Mouse (Mus musculus): Measurements from ENCODE around the gene Plekhh3. TPM values are rescaled to one million over a fixed set of nuclear protein-coding genes. Genes with fewer than 3 reads are reported as not detected.

The Plekhh3 gene
- 10 to 100 TPM; 14.5 to 15.4 TPM for total RNA-seq (2021)
- long read RNA-seq, experiment 1, partial matches to known transcripts, result 2 of 15 reads
- long read RNA-seq, experiment 1, other reads (novel, unspliced or antisense), result 7 of 15 reads
- long read RNA-seq, experiment 2, transcript Plekhh3-201 (13 exons, 3,056 nt), result minor isoform, 5 of 31 reads
- long read RNA-seq, experiment 2, transcript Plekhh3-206 (13 exons, 3,010 nt), result major isoform, 11 of 31 reads
- long read RNA-seq, experiment 2, partial matches to known transcripts, result 3 of 31 reads
- long read RNA-seq, experiment 2, other reads (novel, unspliced or antisense), result 11 of 31 reads

DNA sequence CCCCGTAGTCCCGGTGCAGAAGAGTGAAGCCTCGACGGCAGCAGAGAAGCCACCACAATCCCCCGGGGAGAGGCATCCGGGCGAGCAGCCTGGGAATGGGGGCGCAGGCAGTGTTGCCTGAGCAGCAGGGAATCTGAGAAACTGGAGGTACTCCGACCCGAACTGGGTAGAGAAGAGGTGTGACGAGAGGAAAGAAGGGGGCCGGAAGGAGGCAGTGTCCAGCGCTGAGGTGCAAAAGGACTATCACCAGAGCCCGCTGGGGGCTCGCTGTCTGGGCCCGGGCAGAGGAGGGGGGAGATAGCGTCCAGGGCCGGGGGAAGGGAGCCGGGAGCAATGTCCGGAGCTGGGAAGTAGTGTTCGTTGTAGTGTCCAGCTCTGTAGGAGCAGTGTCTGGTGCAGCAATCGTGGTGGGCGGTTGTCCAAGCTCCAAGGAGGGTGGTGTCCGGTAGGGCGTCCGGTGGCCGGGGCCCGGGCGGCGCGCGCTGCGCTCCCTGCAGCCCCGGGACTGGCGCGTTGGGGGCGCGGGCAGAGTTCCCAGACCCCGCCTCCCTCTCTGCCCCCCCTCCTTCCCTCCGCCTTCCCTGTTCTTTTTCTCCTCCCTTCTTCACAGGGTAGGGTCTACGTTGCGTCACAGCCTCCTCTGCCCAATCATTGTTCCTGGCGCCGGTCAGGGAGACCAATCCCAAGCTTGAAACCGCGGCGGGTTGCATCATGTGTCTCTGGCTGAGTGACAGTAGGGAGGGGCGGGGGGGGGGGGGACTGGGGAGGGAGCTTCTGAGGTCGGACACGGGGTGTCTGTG lies at the start of gene Plekhh3:
TSS of gene Plekhh3 (minus strand) at position 541 of the 800 bp plus-strand sequence.
- Histone ChIP-seq H3K27ac (peak within 1 kb of the TSS; percentile 86), H3K4me3 (peak within 1 kb of the TSS; percentile 78)
- DNase-seq (ENCODE audit: low spot score in 2 of 2), result peak; percentile 93 to 98
- peak; percentile 26; the same call in 1 of the 2 replicates for TF ChIP-seq CTCF (conservative IDR thresholded peaks at IDR 0.05)

DNA sequence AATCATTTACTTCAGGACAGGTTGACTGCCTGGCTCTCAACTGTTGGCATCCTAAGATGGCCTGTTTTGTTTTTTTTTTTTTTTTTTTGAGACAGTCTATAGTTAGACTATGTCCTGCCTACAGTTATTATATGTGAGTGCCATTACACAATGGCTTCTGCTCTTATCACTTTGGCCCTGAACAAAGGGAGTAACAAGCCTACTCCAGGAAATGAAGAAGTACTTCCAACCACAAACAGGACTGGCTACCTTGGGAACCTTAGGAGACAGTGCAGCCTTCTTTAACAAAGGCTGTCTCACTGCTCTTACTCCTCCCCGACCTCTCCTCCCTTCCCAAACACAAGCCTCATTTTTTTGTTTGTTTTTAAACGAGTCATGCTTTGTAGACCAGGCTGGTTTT lies 49.7 kb upstream of the Plekhh3 start:
- peak overlapping the region; percentile 90 for H3K27ac ChIP-seq
- TF ChIP-seq CTCF (conservative IDR thresholded peaks at IDR 0.05), result no peak
- DNase-seq (ENCODE audit: low spot score in 2 of 2), result no peak

GRCm38 (mm10) chr11:101218436-101219055 lies 47.4 kb upstream of the Plekhh3 start:
- H3K4me3 ChIP-seq, result no peak overlapping the region
- no peak overlapping the region for H3K27ac ChIP-seq
- no peak for DNase-seq (ENCODE audit: low spot score in 2 of 2)
- TF ChIP-seq CTCF (conservative IDR thresholded peaks at IDR 0.05), result no peak

More for the DNA sequence above, 49.7 kb upstream of the Plekhh3 start:
- H3K4me3 ChIP-seq, result no peak overlapping the region

GRCm38 (mm10) chr11:101216936-101217335 lies 45.8 kb upstream of the Plekhh3 start:
- DNase-seq (ENCODE audit: low spot score in 2 of 2), result no peak
- Histone ChIP-seq H3K27ac (no peak overlapping the region), H3K4me3 (no peak overlapping the region)
- no peak for TF ChIP-seq CTCF (conservative IDR thresholded peaks at IDR 0.05)

- Histone ChIP-seq H3K27ac (no peak overlapping the region), H3K4me3 (no peak overlapping the region)
- peak; percentile 87 for TF ChIP-seq CTCF (conservative IDR thresholded peaks at IDR 0.05)
- DNase-seq (ENCODE audit: low spot score in 2 of 2), result peak; percentile 67 to 70
Observed at GRCm38 (mm10) chr11:101211970-101212369, 40.8 kb upstream of the Plekhh3 start.

DNA sequence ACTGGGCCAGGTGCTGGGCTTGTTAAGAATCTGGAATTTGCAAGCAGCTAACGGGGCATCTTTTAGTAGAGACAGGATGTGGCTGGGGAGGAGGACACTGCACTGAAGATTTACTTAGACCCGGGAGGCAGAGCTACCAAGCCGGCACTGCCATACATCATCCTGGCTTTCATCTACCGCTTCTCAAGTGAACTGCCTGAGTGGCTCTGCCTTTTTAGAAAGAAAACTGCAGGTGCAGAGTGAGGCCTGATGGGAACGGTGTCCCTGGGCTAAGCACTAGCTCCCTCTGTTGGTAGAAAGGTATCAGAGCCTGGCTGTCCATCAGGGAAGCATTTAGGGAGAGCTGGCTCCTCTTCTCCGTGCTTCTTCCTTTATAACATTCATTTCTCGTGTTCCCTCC lies 29.8 kb upstream of the Plekhh3 start:
- Histone ChIP-seq H3K4me3 (no peak overlapping the region), H3K27ac (no peak overlapping the region)
- peak in 1 of 2 experiments; percentile 59 for DNase-seq (ENCODE audit: low spot score in 2 of 2)
- peak; percentile 93 for TF ChIP-seq CTCF (conservative IDR thresholded peaks at IDR 0.05)

DNA sequence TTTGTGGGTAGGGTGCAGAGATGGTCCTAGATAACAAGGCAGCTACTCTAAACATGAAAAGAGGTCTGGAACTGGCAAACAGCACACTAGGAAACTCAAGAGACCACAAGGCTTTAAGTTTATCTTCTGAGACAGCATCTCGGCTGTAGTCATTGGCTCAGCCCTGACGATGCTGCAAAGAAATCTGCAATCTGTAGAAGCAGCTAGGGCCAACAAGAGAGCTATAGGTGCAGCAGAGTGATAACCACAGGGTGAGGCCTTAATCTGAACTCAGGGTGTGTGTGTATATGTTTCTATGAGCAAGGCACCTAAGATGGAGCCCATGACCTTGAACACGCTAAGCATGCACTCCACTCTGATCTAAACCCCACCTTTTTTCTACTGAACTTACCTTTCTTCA lies 28.4 kb upstream of the Plekhh3 start:
- no peak for TF ChIP-seq CTCF (conservative IDR thresholded peaks at IDR 0.05)
- no peak overlapping the region for H3K4me3 ChIP-seq
- no peak for DNase-seq (ENCODE audit: low spot score in 2 of 2)

DNA sequence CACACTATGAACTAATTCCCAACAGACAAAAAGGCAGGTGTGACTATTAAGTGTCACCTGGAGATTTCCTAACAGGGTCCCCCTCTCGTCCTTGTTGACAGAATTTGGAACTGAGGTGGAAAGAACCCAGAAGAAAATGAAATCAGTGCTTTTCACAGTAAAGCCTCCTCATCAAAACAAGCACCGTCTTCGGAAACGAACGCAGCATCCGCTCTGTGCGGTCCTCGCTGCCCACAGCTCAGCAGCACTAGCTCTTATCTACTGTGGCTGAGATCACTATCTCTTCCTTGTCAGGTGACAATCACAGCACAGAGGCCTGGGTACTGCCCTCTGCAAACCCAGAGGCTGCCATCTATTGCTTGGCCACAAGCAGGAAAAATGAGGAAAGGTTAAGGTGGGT lies 25.0 kb upstream of the Plekhh3 start:
- no peak overlapping the region for H3K4me3 ChIP-seq
- no peak for DNase-seq (ENCODE audit: low spot score in 2 of 2)
- TF ChIP-seq CTCF (conservative IDR thresholded peaks at IDR 0.05), result no peak
- no peak overlapping the region for H3K27ac ChIP-seq

More for the DNA sequence above, 28.4 kb upstream of the Plekhh3 start:
- H3K27ac ChIP-seq, result no peak overlapping the region

- no peak overlapping the region for H3K4me3 ChIP-seq
- peak overlapping the region; percentile 70; the same call in 1 of the 2 replicates for H3K27ac ChIP-seq
- DNase-seq (ENCODE audit: low spot score in 2 of 2), result no peak
- TF ChIP-seq CTCF (conservative IDR thresholded peaks at IDR 0.05), result no peak
Observed at GRCm38 (mm10) chr11:101195571-101195970, 24.4 kb upstream of the Plekhh3 start.

DNA sequence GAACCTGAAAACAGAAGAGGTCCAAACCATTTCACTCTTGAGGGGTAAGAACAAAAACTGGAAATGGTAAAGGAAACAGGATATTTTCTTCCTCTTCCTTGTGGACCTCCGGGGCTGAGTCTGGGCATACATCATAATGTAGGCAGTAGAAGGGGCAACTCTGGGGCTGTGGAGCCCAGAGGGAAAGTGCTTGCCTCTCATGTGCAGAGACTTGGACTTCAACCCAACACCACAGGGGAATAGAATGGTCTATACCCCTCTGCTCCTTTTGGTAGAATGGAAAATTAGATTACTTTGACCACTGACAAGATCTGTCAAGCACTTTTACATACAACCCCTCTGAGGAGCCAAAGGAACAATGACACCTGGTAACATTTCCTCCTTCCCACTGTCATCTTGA lies 23.9 kb upstream of the Plekhh3 start:
- no peak for DNase-seq (ENCODE audit: low spot score in 2 of 2)
- H3K4me3 ChIP-seq, result no peak overlapping the region
- peak overlapping the region; percentile 70; the same call in 1 of the 2 replicates for H3K27ac ChIP-seq
- TF ChIP-seq CTCF (conservative IDR thresholded peaks at IDR 0.05), result no peak

DNA sequence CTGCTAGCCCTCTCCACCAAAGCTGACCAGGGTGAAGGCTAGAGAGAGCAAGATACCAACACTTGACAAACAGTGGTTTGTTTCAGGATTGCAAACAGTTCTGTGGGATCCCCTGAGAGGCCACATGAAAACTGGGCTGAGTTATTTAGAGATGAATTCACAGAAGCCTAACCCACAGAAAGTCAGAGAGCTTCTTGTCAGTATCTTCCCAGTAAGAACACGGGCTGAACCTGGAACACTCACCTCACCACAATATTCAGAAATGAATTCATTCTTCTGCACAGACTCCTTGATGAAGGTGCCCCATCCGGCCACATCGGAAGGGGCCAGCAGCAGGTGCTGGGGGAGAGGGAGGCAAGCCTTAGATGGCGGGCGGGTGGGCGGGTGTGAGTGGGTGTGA lies 23.5 kb upstream of the Plekhh3 start:
- peak overlapping the region; percentile 70 for H3K27ac ChIP-seq
- DNase-seq (ENCODE audit: low spot score in 2 of 2), result no peak
- no peak for TF ChIP-seq CTCF (conservative IDR thresholded peaks at IDR 0.05)
- H3K4me3 ChIP-seq, result no peak overlapping the region

- no peak for TF ChIP-seq CTCF (conservative IDR thresholded peaks at IDR 0.05)
- Histone ChIP-seq H3K4me3 (no peak overlapping the region), H3K27ac (peak overlapping the region; percentile 70)
- DNase-seq (ENCODE audit: low spot score in 2 of 2), result no peak
Observed at GRCm38 (mm10) chr11:101194137-101194536, 23.0 kb upstream of the Plekhh3 start.

GRCm38 (mm10) chr11:101193076-101193475 lies 21.9 kb upstream of the Plekhh3 start:
- H3K27ac ChIP-seq, result no peak overlapping the region; the same call in 1 of the 2 replicates
- DNase-seq (ENCODE audit: low spot score in 2 of 2), result no peak
- TF ChIP-seq CTCF (conservative IDR thresholded peaks at IDR 0.05), result no peak

More at GRCm38 (mm10) chr11:101193076-101193475, 21.9 kb upstream of the Plekhh3 start:
- H3K4me3 ChIP-seq, result no peak overlapping the region
